Mouse (Mus musculus) layer of hippocampus, adult 2 months (tissue): ENCODE data around the gene Crybb1. TPM values are rescaled to one million over a fixed set of nuclear protein-coding genes. Genes with fewer than 3 reads are reported as not detected.
A peak's percentile ranks its signal among the peaks of the same experiment; 100 is the strongest.

Source experiments
- DNase-seq, 2 experiments: peaks; one replicate each; pipeline ENCODE4 v3.0.0; 2022; ENCODE audit warnings: low spot score in 2 of 2
- H3K27ac ChIP-seq: fragments of 200-600 bp; 2 replicates; pipeline ENCODE4 v1.8.1; 2022
- H3K4me3 ChIP-seq: fragments of 200-600 bp; 2 replicates; pipeline ENCODE4 v1.8.1; 2022; ENCODE audit warnings: mild to moderate bottlenecking
- CTCF ChIP-seq: fragments of 200-600 bp; conservative IDR thresholded peaks from 2 replicates; pipeline ENCODE4 v1.8.1; 2022; ENCODE audit warnings: antibody characterized with exemption, mild to moderate bottlenecking, moderate library complexity
- total RNA-seq, 2 experiments: library from RNA; stranded (reverse); gene quantifications; 2 replicates each; pipeline ENCODE4 v1.2.3; 2021

Gene Crybb1
- total RNA-seq, 2 experiments from 2014 or later = 6.4 to 7.8 TPM

GRCm38 (mm10) chr5:112286608-112286983 is 31.0 kb downstream of the Crybb1 start:
- Histone ChIP-seq H3K27ac (no peak overlapping the region), H3K4me3 (no peak overlapping the region)
- TF ChIP-seq CTCF = no peak
- no peak for DNase-seq

- Histone ChIP-seq H3K4me3 (no peak overlapping the region), H3K27ac (peak overlapping the region; percentile 74; the same call in 1 of the 2 replicates)
- TF ChIP-seq CTCF = no peak
- no peak for DNase-seq
Observed at GRCm38 (mm10) chr5:112286984-112287641, 31.5 kb downstream of the Crybb1 start.

GRCm38 (mm10) chr5:112287652-112288051 is 32.0 kb downstream of the Crybb1 start:
- H3K4me3 ChIP-seq = no peak overlapping the region
- peak overlapping the region; percentile 74; the same call in 1 of the 2 replicates for H3K27ac ChIP-seq
- no peak for TF ChIP-seq CTCF
- DNase-seq = no peak

- DNase-seq = no peak
- Histone ChIP-seq H3K4me3 (no peak overlapping the region), H3K27ac (peak overlapping the region; percentile 74; the same call in 1 of the 2 replicates)
- no peak for TF ChIP-seq CTCF
Observed at GRCm38 (mm10) chr5:112288193-112289141, 32.9 kb downstream of the Crybb1 start.

GRCm38 (mm10) chr5:112289236-112289635 is 33.6 kb downstream of the Crybb1 start:
- no peak for TF ChIP-seq CTCF
- H3K4me3 ChIP-seq = no peak overlapping the region
- peak overlapping the region; percentile 65 for H3K27ac ChIP-seq
- no peak for DNase-seq

- TF ChIP-seq CTCF = no peak
- Histone ChIP-seq H3K4me3 (no peak overlapping the region), H3K27ac (peak overlapping the region; percentile 65)
- no peak for DNase-seq
Observed at GRCm38 (mm10) chr5:112289819-112290535, 34.4 kb downstream of the Crybb1 start.

GRCm38 (mm10) chr5:112290536-112290880 is 34.9 kb downstream of the Crybb1 start:
- DNase-seq = no peak
- no peak for TF ChIP-seq CTCF
- Histone ChIP-seq H3K4me3 (no peak overlapping the region), H3K27ac (peak overlapping the region; percentile 65)

- no peak for DNase-seq
- Histone ChIP-seq H3K4me3 (no peak overlapping the region), H3K27ac (peak overlapping the region; percentile 64)
- no peak for TF ChIP-seq CTCF
Observed at GRCm38 (mm10) chr5:112291866-112292265, 36.3 kb downstream of the Crybb1 start.

- Histone ChIP-seq H3K4me3 (no peak overlapping the region), H3K27ac (peak overlapping the region; percentile 64)
- TF ChIP-seq CTCF = no peak
- DNase-seq = no peak
Observed at GRCm38 (mm10) chr5:112292343-112292980, 36.8 kb downstream of the Crybb1 start.

GRCm38 (mm10) chr5:112293800-112294199 is 38.2 kb downstream of the Crybb1 start:
- Histone ChIP-seq H3K4me3 (no peak overlapping the region), H3K27ac (peak overlapping the region; percentile 75; the same call in 1 of the 2 replicates)
- TF ChIP-seq CTCF = no peak
- DNase-seq = no peak

- Histone ChIP-seq H3K27ac (peak overlapping the region; percentile 75), H3K4me3 (no peak overlapping the region)
- TF ChIP-seq CTCF = no peak
- DNase-seq = no peak
Observed at GRCm38 (mm10) chr5:112294696-112295095, 39.1 kb downstream of the Crybb1 start.

- Histone ChIP-seq H3K4me3 (no peak overlapping the region), H3K27ac (peak overlapping the region; percentile 75)
- DNase-seq = no peak
- no peak for TF ChIP-seq CTCF
Observed at GRCm38 (mm10) chr5:112295162-112295561, 39.5 kb downstream of the Crybb1 start.
